Mouse (Mus musculus): ENCODE results near the gene Cab39.

DNA sequence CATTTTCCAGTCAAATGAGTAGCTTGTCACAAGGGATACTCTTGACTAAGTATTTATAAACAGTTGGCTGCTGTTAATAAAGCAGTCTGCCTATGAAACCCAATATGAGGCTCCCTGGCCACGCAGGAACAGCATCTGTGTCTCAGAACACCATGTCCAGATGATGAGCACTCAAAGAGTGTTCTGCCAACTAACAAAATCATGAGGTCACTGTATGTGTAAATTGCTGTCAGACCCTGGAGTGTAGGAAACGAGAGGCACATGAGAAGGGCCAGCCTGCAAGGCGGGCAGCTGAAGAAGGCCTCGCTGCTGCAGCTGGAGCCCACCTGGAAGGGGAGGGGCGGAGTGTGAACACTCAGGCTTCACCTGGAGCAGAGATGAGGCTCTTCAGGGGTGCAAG lies 33.9 kb downstream of the Cab39 start:
- TF ChIP-seq POLR2A (IDR thresholded peaks at IDR 0.05; ENCODE audit: control insufficient read depth, extremely low read depth, insufficient read depth, low read length, poor library complexity) (no peak), CTCF (IDR thresholded peaks at IDR 0.05; ENCODE audit: borderline replicate concordance, control insufficient read depth, extremely low read depth, insufficient read depth, low read length, poor library complexity) (no peak)
